Mouse (Mus musculus): ENCODE results near the gene Map3k13. TPM values are rescaled to one million over a fixed set of nuclear protein-coding genes. Genes with fewer than 3 reads are reported as not detected.

Map3k13 gene
- polyA plus RNA-seq (2012; rRNA removed), result 0.50 and 0.61 TPM in 2 replicates
- 0.30 and 0.38 TPM in 2 replicates for polyA plus RNA-seq (2014; fragmentation: Nextera tagmentation; extraction: Ambion mirVana)

DNA sequence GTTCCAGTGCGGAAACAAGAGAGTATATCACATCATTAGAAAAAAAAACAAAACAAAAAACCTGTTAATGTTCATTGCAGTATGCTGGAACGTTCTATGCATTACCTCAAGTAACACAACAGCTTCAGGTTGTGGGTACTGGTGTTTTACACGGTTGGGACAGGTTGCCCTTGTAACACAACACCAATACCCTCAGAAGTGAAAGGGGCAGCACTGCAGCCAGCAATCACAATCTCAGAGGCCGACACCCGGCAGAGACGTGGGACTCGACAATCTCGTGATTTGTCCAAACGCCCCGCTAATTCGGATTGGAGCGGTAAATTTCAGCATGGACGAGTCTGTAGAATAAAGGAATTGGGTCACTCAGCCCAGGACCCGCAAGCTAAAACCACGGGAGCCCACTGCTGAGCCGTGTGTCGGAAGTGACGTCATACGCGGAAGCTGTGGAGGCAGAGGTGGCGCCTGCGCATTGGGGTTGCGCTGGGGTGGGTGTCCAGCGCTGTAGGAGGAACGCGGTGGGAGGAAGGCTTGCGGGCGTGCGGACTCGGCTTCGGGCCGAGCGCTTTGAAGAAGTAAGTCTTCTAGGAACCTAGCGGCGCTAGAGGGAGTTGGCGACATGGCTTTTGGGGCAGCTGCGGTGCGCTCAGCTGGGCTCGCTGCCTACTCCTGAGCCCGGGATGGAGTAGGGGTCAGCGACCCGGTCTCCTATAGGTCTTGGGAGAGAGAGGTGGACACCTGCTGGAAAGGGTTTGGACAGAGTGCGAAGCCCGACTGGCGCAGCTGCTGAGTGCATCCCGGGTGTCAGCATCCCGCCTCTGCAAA is at the start of gene Map3k13:
TSS of gene Map3k13 (plus strand) at position 472 of the 822 bp plus-strand sequence.
- 2% methylated on average over 47 of the region's 47 CpGs for WGBS (ENCODE audit: insufficient replicate concordance)
- H3K9me3 ChIP-seq (ENCODE audit: control insufficient read depth, low read length), result no peaks in the 10 kb centered on the region
- H3K9ac ChIP-seq (replicated peaks), result peak within 1 kb of the TSS; percentile 94
- no peaks in the 10 kb centered on the region for H3K36me3 ChIP-seq (replicated peaks; ENCODE audit: control insufficient read depth, insufficient read depth, low read depth)
- ATAC-seq (ENCODE audit: insufficient read depth), result peak; percentile 86
- H3K4me2 ChIP-seq (ENCODE audit: low read depth), result peak within 1 kb of the TSS; percentile 73
- H3K27me3 ChIP-seq (ENCODE audit: control insufficient read depth, insufficient read depth, low read length), result no peaks in the 10 kb centered on the region
- peak within 1 kb of the TSS; percentile 80 to 98 for H3K4me3 ChIP-seq (ENCODE audit: insufficient read depth in 1 of 2, low read depth in 2 of 2, low read length in 2 of 2)
- peak; percentile 28; the same call in 1 of the 2 replicates for TF ChIP-seq CTCF (IDR thresholded peaks at IDR 0.05; ENCODE audit: low read depth)
- TF ChIP-seq EP300 (IDR thresholded peaks at IDR 0.05; ENCODE audit: low read depth), result no peak
- H3K4me1 ChIP-seq (replicated peaks; ENCODE audit: control insufficient read depth in 2 of 2, insufficient read depth in 2 of 2, low read length in 1 of 2), result peaks cover 24 to 33% of the 10 kb centered on the region in 2 experiments
- peak within 1 kb of the TSS; percentile 86 for H3K27ac ChIP-seq
- peak; percentile 85 to 87 (median 86) for DNase-seq (ENCODE audit: low read depth in 3 of 3, low spot score in 3 of 3)

DNA sequence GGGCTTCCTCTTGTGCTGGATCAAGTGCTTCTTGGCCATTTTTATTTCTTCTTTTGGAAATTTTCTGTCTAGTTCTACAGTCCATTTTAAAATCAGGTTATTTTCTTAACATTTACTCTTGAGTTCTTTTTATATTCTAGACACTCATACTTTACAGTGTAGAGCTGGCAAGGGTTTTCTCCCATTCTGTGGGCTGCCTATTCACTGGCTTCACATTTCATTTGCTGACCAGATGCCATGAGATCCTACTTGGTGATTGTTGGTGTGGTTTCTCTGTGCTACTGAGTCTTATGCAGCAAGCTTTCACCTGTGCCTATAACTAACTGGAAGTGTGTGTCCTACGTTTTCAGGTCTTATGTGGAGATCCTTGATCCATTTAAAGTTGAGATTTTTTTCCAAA is 35.7 kb upstream of the Map3k13 start:
- DNase-seq (ENCODE audit: low read depth in 3 of 3, low spot score in 3 of 3), result no peak
- TF ChIP-seq CTCF (IDR thresholded peaks at IDR 0.05; ENCODE audit: low read depth), result no peak
- Histone ChIP-seq H3K27ac (no peak overlapping the region), H3K9me3 (ENCODE audit: control insufficient read depth, low read length) (no peaks in the 10 kb centered on the region), H3K4me1 (replicated peaks; ENCODE audit: control insufficient read depth in 2 of 2, insufficient read depth in 2 of 2, low read length in 1 of 2) (no peaks in the 10 kb centered on the region), H3K36me3 (replicated peaks; ENCODE audit: control insufficient read depth, insufficient read depth, low read depth) (no peaks in the 10 kb centered on the region), H3K9ac (replicated peaks) (no peak overlapping the region), H3K4me3 (ENCODE audit: insufficient read depth in 1 of 2, low read depth in 2 of 2, low read length in 2 of 2) (no peak overlapping the region), H3K27me3 (ENCODE audit: control insufficient read depth, insufficient read depth, low read length) (no peaks in the 10 kb centered on the region), H3K4me2 (ENCODE audit: low read depth) (no peak overlapping the region)
- 64% methylated on average over 1 of the region's 1 CpGs for WGBS (ENCODE audit: insufficient replicate concordance)
- no peak for ATAC-seq (ENCODE audit: insufficient read depth)

DNA sequence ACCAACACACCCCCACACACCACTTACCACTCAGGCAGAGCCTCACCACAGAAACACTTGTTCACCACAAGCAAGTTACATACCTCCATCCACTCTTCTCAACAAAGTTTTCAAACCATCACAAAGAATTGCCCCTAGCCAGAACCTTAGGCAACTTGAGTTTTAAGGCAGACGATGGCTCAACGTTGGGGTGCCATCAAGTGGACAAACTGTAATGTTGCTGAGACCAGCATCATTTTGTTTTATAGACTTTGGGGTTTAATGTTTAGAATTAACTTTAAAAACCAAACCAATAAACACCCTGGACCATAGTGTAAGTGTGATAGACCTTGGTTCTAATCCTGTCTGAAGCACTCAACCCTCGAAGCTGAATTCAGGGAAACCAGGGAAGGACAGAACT is 25.9 kb upstream of the Map3k13 start:
- no peaks in the 10 kb centered on the region for H3K36me3 ChIP-seq (replicated peaks; ENCODE audit: control insufficient read depth, insufficient read depth, low read depth)

GRCm38 (mm10) chr16:21769667-21770066 is 24.5 kb upstream of the Map3k13 start:
- H3K9ac ChIP-seq (replicated peaks), result no peak overlapping the region
- no peak for ATAC-seq (ENCODE audit: insufficient read depth)

More for the DNA sequence above, 25.9 kb upstream of the Map3k13 start:
- H3K4me3 ChIP-seq (ENCODE audit: insufficient read depth in 1 of 2, low read depth in 2 of 2, low read length in 2 of 2), result no peak overlapping the region
- ATAC-seq (ENCODE audit: insufficient read depth) (no peak), DNase-seq (ENCODE audit: low read depth in 3 of 3, low spot score in 3 of 3) (no peak)
- TF ChIP-seq EP300 (IDR thresholded peaks at IDR 0.05; ENCODE audit: low read depth), result no peak
- TF ChIP-seq CTCF (IDR thresholded peaks at IDR 0.05; ENCODE audit: low read depth), result peak; percentile 32; the same call in 1 of the 2 replicates
- no peaks in the 10 kb centered on the region for H3K4me1 ChIP-seq (replicated peaks; ENCODE audit: control insufficient read depth in 2 of 2, insufficient read depth in 2 of 2, low read length in 1 of 2)
- H3K9me3 ChIP-seq (ENCODE audit: control insufficient read depth, low read length), result no peaks in the 10 kb centered on the region
- no peak overlapping the region for H3K4me2 ChIP-seq (ENCODE audit: low read depth)
- H3K27ac ChIP-seq, result no peak overlapping the region
- no peak overlapping the region for H3K9ac ChIP-seq (replicated peaks)
- WGBS (ENCODE audit: insufficient replicate concordance), result 78% methylated on average over 3 of the region's 3 CpGs
- H3K27me3 ChIP-seq (ENCODE audit: control insufficient read depth, insufficient read depth, low read length), result no peaks in the 10 kb centered on the region

GRCm38 (mm10) chr16:21774725-21775124 is 19.4 kb upstream of the Map3k13 start:
- TF ChIP-seq EP300 (IDR thresholded peaks at IDR 0.05; ENCODE audit: low read depth), result no peak
- TF ChIP-seq CTCF (IDR thresholded peaks at IDR 0.05; ENCODE audit: low read depth), result no peak

More at GRCm38 (mm10) chr16:21769667-21770066, 24.5 kb upstream of the Map3k13 start:
- Histone ChIP-seq H3K4me1 (replicated peaks; ENCODE audit: control insufficient read depth in 2 of 2, insufficient read depth in 2 of 2, low read length in 1 of 2) (no peaks in the 10 kb centered on the region), H3K9me3 (ENCODE audit: control insufficient read depth, low read length) (no peaks in the 10 kb centered on the region), H3K4me3 (ENCODE audit: insufficient read depth in 1 of 2, low read depth in 2 of 2, low read length in 2 of 2) (no peak overlapping the region), H3K27me3 (ENCODE audit: control insufficient read depth, insufficient read depth, low read length) (no peaks in the 10 kb centered on the region), H3K36me3 (replicated peaks; ENCODE audit: control insufficient read depth, insufficient read depth, low read depth) (no peaks in the 10 kb centered on the region), H3K27ac (no peak overlapping the region), H3K4me2 (ENCODE audit: low read depth) (no peak overlapping the region)
- DNase-seq (ENCODE audit: low read depth in 3 of 3, low spot score in 3 of 3), result no peak
- 71% methylated on average over 5 of the region's 5 CpGs for WGBS (ENCODE audit: insufficient replicate concordance)
- TF ChIP-seq CTCF (IDR thresholded peaks at IDR 0.05; ENCODE audit: low read depth) (peak; percentile 61), EP300 (IDR thresholded peaks at IDR 0.05; ENCODE audit: low read depth) (no peak)

More at GRCm38 (mm10) chr16:21774725-21775124, 19.4 kb upstream of the Map3k13 start:
- no peaks in the 10 kb centered on the region for H3K36me3 ChIP-seq (replicated peaks; ENCODE audit: control insufficient read depth, insufficient read depth, low read depth)
- 63% methylated on average over 4 of the region's 4 CpGs for WGBS (ENCODE audit: insufficient replicate concordance)
- H3K27me3 ChIP-seq (ENCODE audit: control insufficient read depth, insufficient read depth, low read length), result no peaks in the 10 kb centered on the region
- ATAC-seq (ENCODE audit: insufficient read depth), result no peak
- H3K4me3 ChIP-seq (ENCODE audit: insufficient read depth in 1 of 2, low read depth in 2 of 2, low read length in 2 of 2), result no peak overlapping the region
- DNase-seq (ENCODE audit: low read depth in 3 of 3, low spot score in 3 of 3), result no peak
- no peak overlapping the region for H3K27ac ChIP-seq
- no peaks in the 10 kb centered on the region for H3K4me1 ChIP-seq (replicated peaks; ENCODE audit: control insufficient read depth in 2 of 2, insufficient read depth in 2 of 2, low read length in 1 of 2)
- no peak overlapping the region for H3K4me2 ChIP-seq (ENCODE audit: low read depth)
- H3K9ac ChIP-seq (replicated peaks), result no peak overlapping the region
- no peaks in the 10 kb centered on the region for H3K9me3 ChIP-seq (ENCODE audit: control insufficient read depth, low read length)

Measured in liver, embryonic 14.5 days (tissue).